Mouse (Mus musculus): ENCODE data around the gene Wrap53. TPM values are rescaled to one million over a fixed set of nuclear protein-coding genes. Genes with fewer than 3 reads are reported as not detected.

Wrap53 gene
- polyA plus RNA-seq, 1 experiment from 2014 or later: 34.5 TPM

- no peaks in the 10 kb centered on the region for H3K27me3 ChIP-seq (ENCODE audit: control insufficient read depth, insufficient read depth, low read length)
- no peaks in the 10 kb centered on the region for H3K4me1 ChIP-seq (ENCODE audit: control insufficient read depth, insufficient read depth, low read length)
- no peaks in the 10 kb centered on the region for H3K9me3 ChIP-seq (ENCODE audit: control insufficient read depth, low read length)
- H3K4me3 ChIP-seq (ENCODE audit: low read depth, low read length): no peak overlapping the region
- H3K9ac ChIP-seq (ENCODE audit: low read length): no peak overlapping the region
- H3K36me3 ChIP-seq (ENCODE audit: control insufficient read depth, insufficient read depth, low read length): peaks cover 24% of the 10 kb centered on the region
- no peak overlapping the region for H3K27ac ChIP-seq (ENCODE audit: low read depth, low read length)
- H3K4me2 ChIP-seq (ENCODE audit: low read depth): no peak overlapping the region
- 93% methylated on average over 4 of the region's 4 CpGs for WGBS
- DNase-seq (ENCODE audit: low spot score): no peak
- no peak for ATAC-seq (ENCODE audit: insufficient read depth, low FRiP score, low TSS enrichment)
Measured at GRCm38 (mm10) chr11:69592799-69593198, 12.7 kb upstream of the Wrap53 start.

DNA sequence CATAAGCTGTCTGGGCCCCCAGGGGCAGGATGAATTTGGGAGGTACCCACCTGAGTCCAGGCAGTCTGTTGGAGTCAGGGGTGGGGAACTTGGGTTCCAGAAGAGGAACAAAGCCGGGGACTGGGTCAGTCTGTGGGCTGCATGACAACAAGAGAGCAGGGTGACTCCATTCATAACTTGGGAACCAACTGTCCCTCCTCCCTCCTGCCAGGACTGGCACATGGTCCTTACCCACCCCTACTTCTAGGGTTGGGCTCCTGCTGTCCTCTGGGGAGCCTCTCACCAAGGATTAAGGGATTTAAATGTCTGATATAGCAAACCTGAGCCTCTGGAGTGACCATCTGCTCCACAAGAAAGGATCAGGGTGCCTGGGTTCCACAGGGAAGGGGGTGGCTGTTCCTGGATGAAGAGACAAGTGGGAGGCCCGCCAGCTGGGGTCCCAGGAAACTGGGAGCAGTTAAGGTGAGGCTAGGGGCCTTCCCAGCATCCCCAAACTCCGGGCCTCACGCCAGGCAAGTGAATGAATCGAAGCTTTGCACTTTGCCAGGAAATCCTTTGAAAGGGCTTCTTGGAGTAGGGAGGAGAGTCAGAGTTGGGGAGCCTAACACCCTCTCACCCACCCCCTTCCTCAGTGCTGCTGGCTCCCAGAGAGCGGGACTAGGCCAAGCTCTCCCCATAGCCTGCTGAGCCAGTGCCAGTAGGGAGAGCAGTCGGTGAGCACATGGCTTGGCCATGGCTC, 12.0 kb upstream of the Wrap53 start:
- H3K36me3 ChIP-seq (ENCODE audit: control insufficient read depth, insufficient read depth, low read length): peaks cover 28% of the 10 kb centered on the region
- WGBS: 84% methylated on average over 7 of the region's 7 CpGs

DNA sequence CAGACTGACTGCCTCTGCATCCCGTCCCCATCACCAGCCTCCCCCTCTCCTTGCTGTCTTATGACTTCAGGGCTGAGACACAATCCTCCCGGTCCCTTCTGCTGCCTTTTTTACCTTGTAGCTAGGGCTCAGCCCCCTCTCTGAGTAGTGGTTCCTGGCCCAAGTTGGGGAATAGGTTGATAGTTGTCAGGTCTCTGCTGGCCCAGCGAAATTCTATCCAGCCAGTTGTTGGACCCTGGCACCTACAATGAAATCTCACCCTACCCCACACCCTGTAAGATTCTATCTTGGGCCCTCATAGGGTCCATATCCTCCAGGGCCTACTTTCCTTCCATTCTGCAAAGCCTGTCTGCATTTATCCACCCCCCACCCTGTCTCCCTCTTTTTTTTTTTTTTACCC, 11.4 kb upstream of the Wrap53 start:
- 80% methylated on average over 3 of the region's 3 CpGs for WGBS
- DNase-seq (ENCODE audit: low spot score) (no peak), ATAC-seq (ENCODE audit: insufficient read depth, low FRiP score, low TSS enrichment) (no peak)
- peaks cover 28% of the 10 kb centered on the region for H3K36me3 ChIP-seq (ENCODE audit: control insufficient read depth, insufficient read depth, low read length)
- H3K27ac ChIP-seq (ENCODE audit: low read depth, low read length): no peak overlapping the region
- H3K4me3 ChIP-seq (ENCODE audit: low read depth, low read length): no peak overlapping the region
- no peak overlapping the region for H3K9ac ChIP-seq (ENCODE audit: low read length)
- no peaks in the 10 kb centered on the region for H3K4me1 ChIP-seq (ENCODE audit: control insufficient read depth, insufficient read depth, low read length)
- H3K27me3 ChIP-seq (ENCODE audit: control insufficient read depth, insufficient read depth, low read length): no peaks in the 10 kb centered on the region
- no peak overlapping the region for H3K4me2 ChIP-seq (ENCODE audit: low read depth)
- no peaks in the 10 kb centered on the region for H3K9me3 ChIP-seq (ENCODE audit: control insufficient read depth, low read length)

More for the DNA sequence above, 12.0 kb upstream of the Wrap53 start:
- Histone ChIP-seq H3K27me3 (ENCODE audit: control insufficient read depth, insufficient read depth, low read length) (no peaks in the 10 kb centered on the region), H3K9me3 (ENCODE audit: control insufficient read depth, low read length) (no peaks in the 10 kb centered on the region), H3K9ac (ENCODE audit: low read length) (no peak overlapping the region), H3K4me1 (ENCODE audit: control insufficient read depth, insufficient read depth, low read length) (no peaks in the 10 kb centered on the region), H3K4me3 (ENCODE audit: low read depth, low read length) (no peak overlapping the region), H3K27ac (ENCODE audit: low read depth, low read length) (no peak overlapping the region), H3K4me2 (ENCODE audit: low read depth) (no peak overlapping the region)
- no peak for DNase-seq (ENCODE audit: low spot score)
- no peak for ATAC-seq (ENCODE audit: insufficient read depth, low FRiP score, low TSS enrichment)

DNA sequence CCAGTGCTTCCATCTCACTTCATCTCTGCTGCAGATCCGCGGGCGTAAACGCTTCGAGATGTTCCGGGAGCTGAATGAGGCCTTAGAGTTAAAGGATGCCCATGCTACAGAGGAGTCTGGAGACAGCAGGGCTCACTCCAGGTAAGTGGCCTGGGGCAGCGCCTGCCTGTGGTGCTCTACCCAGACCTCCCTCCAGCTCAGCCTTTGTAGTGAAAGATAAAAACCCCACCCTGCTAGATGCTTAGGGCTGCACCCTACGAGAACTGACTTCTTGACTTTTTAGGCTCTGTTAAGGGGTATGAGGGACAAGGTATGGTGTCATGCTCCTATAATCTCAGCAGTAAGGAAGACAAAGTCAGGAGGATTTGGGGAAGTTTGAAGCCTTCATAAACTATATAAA, 10.6 kb upstream of the Wrap53 start:
- ATAC-seq (ENCODE audit: insufficient read depth, low FRiP score, low TSS enrichment) (no peak), DNase-seq (ENCODE audit: low spot score) (no peak)
- H3K36me3 ChIP-seq (ENCODE audit: control insufficient read depth, insufficient read depth, low read length): peaks cover 28% of the 10 kb centered on the region
- H3K4me1 ChIP-seq (ENCODE audit: control insufficient read depth, insufficient read depth, low read length): no peaks in the 10 kb centered on the region
- no peak overlapping the region for H3K4me3 ChIP-seq (ENCODE audit: low read depth, low read length)
- no peak overlapping the region for H3K9ac ChIP-seq (ENCODE audit: low read length)
- no peak overlapping the region for H3K4me2 ChIP-seq (ENCODE audit: low read depth)
- no peak overlapping the region for H3K27ac ChIP-seq (ENCODE audit: low read depth, low read length)
- WGBS: 96% methylated on average over 8 of the region's 8 CpGs
- no peaks in the 10 kb centered on the region for H3K27me3 ChIP-seq (ENCODE audit: control insufficient read depth, insufficient read depth, low read length)
- H3K9me3 ChIP-seq (ENCODE audit: control insufficient read depth, low read length): no peaks in the 10 kb centered on the region

GRCm38 (mm10) chr11:69589207-69589834, 9.3 kb upstream of the Wrap53 start:
- DNase-seq (ENCODE audit: low spot score) (no peak), ATAC-seq (ENCODE audit: insufficient read depth, low FRiP score, low TSS enrichment) (no peak)
- 96% methylated on average over 22 of the region's 22 CpGs for WGBS
- no peaks in the 10 kb centered on the region for H3K9me3 ChIP-seq (ENCODE audit: control insufficient read depth, low read length)
- no peak overlapping the region for H3K27ac ChIP-seq (ENCODE audit: low read depth, low read length)
- H3K4me2 ChIP-seq (ENCODE audit: low read depth): no peak overlapping the region
- no peaks in the 10 kb centered on the region for H3K4me1 ChIP-seq (ENCODE audit: control insufficient read depth, insufficient read depth, low read length)
- no peak overlapping the region for H3K4me3 ChIP-seq (ENCODE audit: low read depth, low read length)
- H3K36me3 ChIP-seq (ENCODE audit: control insufficient read depth, insufficient read depth, low read length): peaks cover 28% of the 10 kb centered on the region
- H3K27me3 ChIP-seq (ENCODE audit: control insufficient read depth, insufficient read depth, low read length): no peaks in the 10 kb centered on the region
- H3K9ac ChIP-seq (ENCODE audit: low read length): no peak overlapping the region

DNA sequence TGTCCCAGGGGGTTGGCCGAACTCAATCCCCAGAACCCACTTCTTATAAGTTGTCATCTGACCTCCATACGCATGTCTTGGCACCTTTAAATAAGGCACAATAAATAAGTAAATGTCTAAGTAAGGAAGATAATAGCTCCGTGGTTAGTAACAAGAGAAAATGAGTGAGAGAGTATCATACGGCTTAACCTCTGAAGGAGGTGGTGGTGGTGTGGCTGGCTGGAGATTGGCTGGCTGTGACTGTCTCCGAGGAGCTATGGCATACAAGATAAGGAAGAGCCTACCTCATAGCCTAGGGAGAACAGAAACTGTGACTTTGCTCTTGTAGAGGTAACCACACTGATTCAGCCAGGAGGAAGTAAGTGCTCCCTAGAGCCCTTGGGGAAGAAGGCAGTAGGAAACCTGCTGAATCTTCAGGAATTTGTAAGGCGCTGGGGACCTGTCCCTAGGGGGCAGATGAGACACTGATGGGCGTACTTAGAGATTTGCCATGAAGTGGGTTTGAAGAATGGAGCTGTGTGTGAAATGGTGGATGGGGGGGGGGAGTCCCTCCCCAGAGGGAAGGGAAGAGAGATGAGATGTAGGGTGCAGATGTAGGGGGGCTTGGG, 5.8 kb upstream of the Wrap53 start:
- Histone ChIP-seq H3K9ac (ENCODE audit: low read length) (no peak overlapping the region), H3K27ac (ENCODE audit: low read depth, low read length) (no peak overlapping the region), H3K36me3 (ENCODE audit: control insufficient read depth, insufficient read depth, low read length) (peaks cover 26% of the 10 kb centered on the region), H3K4me3 (ENCODE audit: low read depth, low read length) (no peak overlapping the region), H3K9me3 (ENCODE audit: control insufficient read depth, low read length) (no peaks in the 10 kb centered on the region), H3K27me3 (ENCODE audit: control insufficient read depth, insufficient read depth, low read length) (no peaks in the 10 kb centered on the region), H3K4me1 (ENCODE audit: control insufficient read depth, insufficient read depth, low read length) (peaks cover 4% of the 10 kb centered on the region; the same call in 1 of the 2 replicates), H3K4me2 (ENCODE audit: low read depth) (no peak overlapping the region)
- 82% methylated on average over 7 of the region's 7 CpGs for WGBS
- no peak for ATAC-seq (ENCODE audit: insufficient read depth, low FRiP score, low TSS enrichment)
- DNase-seq (ENCODE audit: low spot score): no peak

- no peaks in the 10 kb centered on the region for H3K27me3 ChIP-seq (ENCODE audit: control insufficient read depth, insufficient read depth, low read length)
- no peak overlapping the region for H3K4me3 ChIP-seq (ENCODE audit: low read depth, low read length)
- no peak overlapping the region for H3K9ac ChIP-seq (ENCODE audit: low read length)
- whole genome bisulfite sequencing: 97% methylated on average over 13 of the region's 13 CpGs
- peaks cover 4% of the 10 kb centered on the region; the same call in 1 of the 2 replicates for H3K4me1 ChIP-seq (ENCODE audit: control insufficient read depth, insufficient read depth, low read length)
- no peak overlapping the region for H3K27ac ChIP-seq (ENCODE audit: low read depth, low read length)
- no peaks in the 10 kb centered on the region for H3K9me3 ChIP-seq (ENCODE audit: control insufficient read depth, low read length)
- DNase-seq (ENCODE audit: low spot score): no peak
- no peak for ATAC-seq (ENCODE audit: insufficient read depth, low FRiP score, low TSS enrichment)
- no peak overlapping the region for H3K4me2 ChIP-seq (ENCODE audit: low read depth)
- peaks cover 20% of the 10 kb centered on the region for H3K36me3 ChIP-seq (ENCODE audit: control insufficient read depth, insufficient read depth, low read length)
Measured at GRCm38 (mm10) chr11:69584937-69585336, 4.9 kb upstream of the Wrap53 start.

- Histone ChIP-seq H3K36me3 (ENCODE audit: control insufficient read depth, insufficient read depth, low read length) (peaks cover 14% of the 10 kb centered on the region), H3K4me1 (ENCODE audit: control insufficient read depth, insufficient read depth, low read length) (peaks cover 7% of the 10 kb centered on the region; the same call in 1 of the 2 replicates), H3K4me3 (ENCODE audit: low read depth, low read length) (no peak overlapping the region), H3K4me2 (ENCODE audit: low read depth) (no peak overlapping the region), H3K27ac (ENCODE audit: low read depth, low read length) (no peak overlapping the region), H3K27me3 (ENCODE audit: control insufficient read depth, insufficient read depth, low read length) (no peaks in the 10 kb centered on the region), H3K9me3 (ENCODE audit: control insufficient read depth, low read length) (no peaks in the 10 kb centered on the region), H3K9ac (ENCODE audit: low read length) (no peak overlapping the region)
- 90% methylated on average over 7 of the region's 7 CpGs for WGBS
- DNase-seq (ENCODE audit: low spot score): no peak
- no peak for ATAC-seq (ENCODE audit: insufficient read depth, low FRiP score, low TSS enrichment)
Measured at GRCm38 (mm10) chr11:69584008-69584407, 4.0 kb upstream of the Wrap53 start.
